Mouse (Mus musculus): Measurements from ENCODE around the gene Lima1. TPM values are rescaled to one million over a fixed set of nuclear protein-coding genes. Genes with fewer than 3 reads are reported as not detected.
A peak's percentile ranks its signal among the peaks of the same experiment; 100 is the strongest.

Gene Lima1
- polyA plus RNA-seq, 1 experiment from 2014 or later: 36.1 TPM

GRCm38 (mm10) chr15:99865494-99865941 is 9.7 kb downstream of the Lima1 start:
- Histone ChIP-seq H3K4me2 (replicated peaks) (no peak overlapping the region), H3K4me3 (no peak overlapping the region), H3K9ac (no peak overlapping the region), H3K27ac (no peak overlapping the region), H3K4me1 (peaks cover 3% of the 10 kb centered on the region; the same call in 1 of the 2 replicates), H3K36me3 (no peaks in the 10 kb centered on the region), H3K27me3 (no peaks in the 10 kb centered on the region), H3K9me3 (replicated peaks) (no peaks in the 10 kb centered on the region)
- ATAC-seq (ENCODE audit: low FRiP score): no peak
- WGBS: 92% methylated on average over 20 of the region's 20 CpGs

GRCm38 (mm10) chr15:99865046-99865445 is 10.2 kb downstream of the Lima1 start:
- no peak for ATAC-seq (ENCODE audit: low FRiP score)
- H3K27me3 ChIP-seq: no peaks in the 10 kb centered on the region
- H3K4me1 ChIP-seq: peaks cover 6% of the 10 kb centered on the region
- 88% methylated on average over 7 of the region's 7 CpGs for WGBS
- H3K9me3 ChIP-seq (replicated peaks): no peaks in the 10 kb centered on the region
- no peaks in the 10 kb centered on the region for H3K36me3 ChIP-seq
- H3K4me2 ChIP-seq (replicated peaks): no peak overlapping the region
- no peak overlapping the region for H3K4me3 ChIP-seq
- H3K27ac ChIP-seq: no peak overlapping the region
- no peak overlapping the region for H3K9ac ChIP-seq

DNA sequence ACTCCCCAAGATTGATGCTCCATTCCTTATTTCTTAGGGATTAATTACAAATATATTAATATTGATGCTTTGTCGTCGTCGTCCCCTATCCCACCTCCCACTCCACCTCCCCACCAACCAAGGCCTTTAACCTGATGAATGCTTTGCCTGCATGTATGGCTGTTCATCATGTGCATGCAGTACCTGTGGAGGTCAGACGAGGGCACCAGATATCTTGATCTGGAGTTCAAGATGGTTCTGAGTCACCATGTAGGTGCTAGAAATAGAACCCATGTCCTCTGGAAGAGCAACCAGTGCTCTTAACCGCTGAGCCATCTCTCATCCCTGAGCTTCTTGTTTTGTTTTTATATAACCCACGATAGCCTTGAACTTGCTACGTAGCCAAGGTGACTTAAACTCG is 11.5 kb downstream of the Lima1 start:
- no peaks in the 10 kb centered on the region for H3K9me3 ChIP-seq (replicated peaks)
- no peak for ATAC-seq (ENCODE audit: low FRiP score)
- no peak overlapping the region for H3K4me3 ChIP-seq
- H3K4me1 ChIP-seq: peaks cover 13% of the 10 kb centered on the region
- no peak overlapping the region for H3K9ac ChIP-seq
- H3K4me2 ChIP-seq (replicated peaks): no peak overlapping the region
- H3K27ac ChIP-seq: no peak overlapping the region
- H3K36me3 ChIP-seq: no peaks in the 10 kb centered on the region
- no peaks in the 10 kb centered on the region for H3K27me3 ChIP-seq
- 95% methylated on average over 8 of the region's 8 CpGs for WGBS

- H3K27ac ChIP-seq: no peak overlapping the region
- no peak overlapping the region for H3K4me2 ChIP-seq (replicated peaks)
- H3K4me1 ChIP-seq: peaks cover 13% of the 10 kb centered on the region
- 97% methylated on average over 6 of the region's 6 CpGs for WGBS
- no peak for ATAC-seq (ENCODE audit: low FRiP score)
- no peaks in the 10 kb centered on the region for H3K36me3 ChIP-seq
- no peaks in the 10 kb centered on the region for H3K27me3 ChIP-seq
- no peaks in the 10 kb centered on the region for H3K9me3 ChIP-seq (replicated peaks)
- no peak overlapping the region for H3K4me3 ChIP-seq
- H3K9ac ChIP-seq: no peak overlapping the region
Measured at GRCm38 (mm10) chr15:99863358-99863757, 11.9 kb downstream of the Lima1 start.

DNA sequence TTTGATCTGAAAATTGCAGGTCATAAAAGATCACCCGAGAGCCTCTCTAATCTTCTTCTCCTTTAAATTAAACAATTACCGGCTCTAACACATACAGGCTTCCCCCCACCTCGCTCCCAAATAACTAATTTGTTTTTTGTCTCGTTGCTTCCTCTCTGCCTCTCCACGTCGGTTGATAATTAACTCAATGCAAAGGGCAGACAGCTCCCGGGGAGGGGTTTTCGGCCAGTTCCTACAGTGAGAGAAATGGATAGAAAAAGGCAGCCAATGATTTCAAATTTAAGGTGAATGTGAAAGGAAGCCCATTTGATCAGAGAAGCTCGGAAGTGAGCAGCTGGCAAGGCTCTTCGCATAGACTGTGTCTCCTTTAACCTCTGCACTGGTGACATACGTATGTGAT is 12.8 kb downstream of the Lima1 start:
- no peaks in the 10 kb centered on the region for H3K27me3 ChIP-seq
- H3K4me1 ChIP-seq: peaks cover 13% of the 10 kb centered on the region
- no peak overlapping the region for H3K4me3 ChIP-seq
- 54% methylated on average over 11 of the region's 11 CpGs for WGBS
- no peaks in the 10 kb centered on the region for H3K9me3 ChIP-seq (replicated peaks)
- no peaks in the 10 kb centered on the region for H3K36me3 ChIP-seq
- no peak for ATAC-seq (ENCODE audit: low FRiP score)
- no peak overlapping the region for H3K9ac ChIP-seq
- no peak overlapping the region for H3K27ac ChIP-seq
- H3K4me2 ChIP-seq (replicated peaks): no peak overlapping the region

DNA sequence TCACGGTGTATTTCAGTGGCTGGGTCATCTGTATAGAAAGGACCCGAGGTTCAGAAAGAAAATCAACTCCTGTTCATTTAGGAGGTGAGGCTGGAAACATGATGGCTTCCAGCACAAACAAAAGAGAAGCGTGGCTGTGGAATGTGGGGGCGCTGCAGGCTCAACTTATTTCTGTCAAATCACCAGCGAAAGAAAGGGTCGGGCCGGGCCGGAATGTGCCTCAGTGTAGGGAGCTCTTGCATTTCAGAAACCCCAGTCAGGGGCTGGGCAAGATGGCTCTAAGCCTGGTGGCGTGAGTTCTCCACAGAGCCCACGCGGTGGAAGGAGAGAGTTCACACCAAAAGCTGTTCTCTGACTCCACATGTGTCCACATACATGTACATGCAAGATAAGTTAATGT is 13.3 kb downstream of the Lima1 start:
- H3K27ac ChIP-seq: no peak overlapping the region
- no peak overlapping the region for H3K9ac ChIP-seq
- no peaks in the 10 kb centered on the region for H3K9me3 ChIP-seq (replicated peaks)

GRCm38 (mm10) chr15:99861536-99861935 is 13.7 kb downstream of the Lima1 start:
- Histone ChIP-seq H3K9me3 (replicated peaks) (no peaks in the 10 kb centered on the region), H3K27me3 (no peaks in the 10 kb centered on the region), H3K4me1 (peaks cover 13% of the 10 kb centered on the region), H3K4me2 (replicated peaks) (no peak overlapping the region), H3K4me3 (no peak overlapping the region), H3K9ac (no peak overlapping the region), H3K36me3 (no peaks in the 10 kb centered on the region), H3K27ac (no peak overlapping the region)
- WGBS: 83% methylated on average over 6 of the region's 6 CpGs
- no peak for ATAC-seq (ENCODE audit: low FRiP score)

More for the DNA sequence above, 13.3 kb downstream of the Lima1 start:
- Histone ChIP-seq H3K4me1 (peaks cover 13% of the 10 kb centered on the region), H3K4me2 (replicated peaks) (no peak overlapping the region), H3K4me3 (no peak overlapping the region), H3K27me3 (no peaks in the 10 kb centered on the region), H3K36me3 (no peaks in the 10 kb centered on the region)
- 40% methylated on average over 11 of the region's 11 CpGs for WGBS
- ATAC-seq (ENCODE audit: low FRiP score): no peak

- Histone ChIP-seq H3K4me1 (peaks cover 13% of the 10 kb centered on the region), H3K27ac (peak overlapping the region; percentile 48), H3K4me3 (no peak overlapping the region), H3K27me3 (no peaks in the 10 kb centered on the region), H3K9me3 (replicated peaks) (no peaks in the 10 kb centered on the region), H3K9ac (no peak overlapping the region), H3K36me3 (no peaks in the 10 kb centered on the region), H3K4me2 (replicated peaks) (no peak overlapping the region)
- no peak for ATAC-seq (ENCODE audit: low FRiP score)
- WGBS: 49% methylated on average over 9 of the region's 9 CpGs
Measured at GRCm38 (mm10) chr15:99859644-99860392, 15.4 kb downstream of the Lima1 start.

- no peak for ATAC-seq (ENCODE audit: low FRiP score)
- H3K4me2 ChIP-seq (replicated peaks): no peak overlapping the region
- H3K9ac ChIP-seq: no peak overlapping the region
- no peak overlapping the region for H3K27ac ChIP-seq
- H3K9me3 ChIP-seq (replicated peaks): no peaks in the 10 kb centered on the region
- H3K36me3 ChIP-seq: no peaks in the 10 kb centered on the region
- H3K27me3 ChIP-seq: no peaks in the 10 kb centered on the region
- 68% methylated on average over 8 of the region's 8 CpGs for WGBS
- H3K4me3 ChIP-seq: no peak overlapping the region
- peaks cover 11% of the 10 kb centered on the region for H3K4me1 ChIP-seq
Measured at GRCm38 (mm10) chr15:99857479-99857878, 17.8 kb downstream of the Lima1 start.

DNA sequence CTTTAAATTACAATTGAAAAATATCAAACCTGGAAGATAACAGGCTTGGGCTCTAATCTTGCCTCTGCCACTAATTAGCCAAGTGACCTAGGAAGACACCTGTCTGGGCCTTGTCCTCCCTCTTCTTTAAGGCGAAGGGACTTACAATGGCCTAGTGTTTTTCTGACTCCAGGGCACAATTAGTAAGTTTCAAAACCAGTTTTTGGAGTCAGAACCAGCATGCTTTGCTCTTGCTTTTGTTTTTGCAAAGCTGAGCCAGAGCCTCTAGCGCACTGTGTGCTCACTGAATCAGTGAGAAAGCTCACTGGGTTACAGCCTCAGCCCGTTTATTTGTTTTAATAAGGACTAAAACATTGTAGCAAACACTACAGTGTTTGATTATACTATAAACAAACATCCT is 20.1 kb downstream of the Lima1 start:
- no peak for ATAC-seq (ENCODE audit: low FRiP score)
- H3K4me3 ChIP-seq: no peak overlapping the region
- H3K9me3 ChIP-seq (replicated peaks): no peaks in the 10 kb centered on the region
- no peak overlapping the region for H3K9ac ChIP-seq
- H3K27ac ChIP-seq: no peak overlapping the region
- H3K27me3 ChIP-seq: no peaks in the 10 kb centered on the region
- H3K4me1 ChIP-seq: peaks cover 8% of the 10 kb centered on the region
- WGBS: 69% methylated on average over 3 of the region's 3 CpGs
- H3K36me3 ChIP-seq: no peaks in the 10 kb centered on the region
- H3K4me2 ChIP-seq (replicated peaks): no peak overlapping the region

GRCm38 (mm10) chr15:99852606-99853237 is 22.5 kb downstream of the Lima1 start:
- no peak for ATAC-seq (ENCODE audit: low FRiP score)
- H3K9me3 ChIP-seq (replicated peaks): no peaks in the 10 kb centered on the region
- H3K4me3 ChIP-seq: no peak overlapping the region

GRCm38 (mm10) chr15:99850265-99850664 is 25.0 kb downstream of the Lima1 start:
- no peak for ATAC-seq (ENCODE audit: low FRiP score)
- H3K9ac ChIP-seq: no peak overlapping the region
- H3K4me3 ChIP-seq: no peak overlapping the region
- H3K4me1 ChIP-seq: no peaks in the 10 kb centered on the region
- WGBS: 72% methylated on average over 3 of the region's 3 CpGs
- no peak overlapping the region for H3K4me2 ChIP-seq (replicated peaks)
- no peaks in the 10 kb centered on the region for H3K9me3 ChIP-seq (replicated peaks)
- H3K36me3 ChIP-seq: no peaks in the 10 kb centered on the region
- no peak overlapping the region for H3K27ac ChIP-seq
- no peaks in the 10 kb centered on the region for H3K27me3 ChIP-seq

More at GRCm38 (mm10) chr15:99852606-99853237, 22.5 kb downstream of the Lima1 start:
- Histone ChIP-seq H3K36me3 (no peaks in the 10 kb centered on the region), H3K27me3 (no peaks in the 10 kb centered on the region), H3K27ac (no peak overlapping the region), H3K4me2 (replicated peaks) (no peak overlapping the region), H3K4me1 (no peaks in the 10 kb centered on the region), H3K9ac (no peak overlapping the region)
- 91% methylated on average over 2 of the region's 2 CpGs for WGBS

- no peaks in the 10 kb centered on the region for H3K36me3 ChIP-seq
- H3K4me1 ChIP-seq: no peaks in the 10 kb centered on the region
- no peak overlapping the region for H3K9ac ChIP-seq
- no peak overlapping the region for H3K4me3 ChIP-seq
- ATAC-seq (ENCODE audit: low FRiP score): no peak
- WGBS: 58% methylated on average over 8 of the region's 8 CpGs
- H3K4me2 ChIP-seq (replicated peaks): no peak overlapping the region
- H3K27ac ChIP-seq: no peak overlapping the region
- H3K27me3 ChIP-seq: no peaks in the 10 kb centered on the region
- no peaks in the 10 kb centered on the region for H3K9me3 ChIP-seq (replicated peaks)
Measured at GRCm38 (mm10) chr15:99847937-99848336, 27.3 kb downstream of the Lima1 start.

Data from hindbrain, embryonic 12.5 days (tissue).